Mouse (Mus musculus) common myeloid progenitor, adult 5-6 weeks (primary cell): ENCODE results near the gene Trim30c. TPM values are rescaled to one million over a fixed set of nuclear protein-coding genes. Genes with fewer than 3 reads are reported as not detected.
"Not testable (repeated sequence)": the region's sequence is repeated elsewhere in the genome, so short reads cannot be mapped to it uniquely, and the experiment has no call there.

Source experiments
- ATAC-seq: replicated peaks from 2 replicates; pipeline ENCODE4 v1.8.0; 2016; ENCODE audit warnings: low read depth, mild to moderate bottlenecking, moderate TSS enrichment, inconsistent platforms; ENCODE audit not compliant: poor library complexity, severe bottlenecking
- total RNA-seq: library from RNA; stranded (forward); fragments of 200-1000, 187-1606 nt; gene quantifications from 2 replicates; pipeline ENCODE4 v1.2.3, GENCODE M21; 2017

Trim30c gene
- 0.27 and 1.5 TPM in 2 replicates for total RNA-seq

DNA sequence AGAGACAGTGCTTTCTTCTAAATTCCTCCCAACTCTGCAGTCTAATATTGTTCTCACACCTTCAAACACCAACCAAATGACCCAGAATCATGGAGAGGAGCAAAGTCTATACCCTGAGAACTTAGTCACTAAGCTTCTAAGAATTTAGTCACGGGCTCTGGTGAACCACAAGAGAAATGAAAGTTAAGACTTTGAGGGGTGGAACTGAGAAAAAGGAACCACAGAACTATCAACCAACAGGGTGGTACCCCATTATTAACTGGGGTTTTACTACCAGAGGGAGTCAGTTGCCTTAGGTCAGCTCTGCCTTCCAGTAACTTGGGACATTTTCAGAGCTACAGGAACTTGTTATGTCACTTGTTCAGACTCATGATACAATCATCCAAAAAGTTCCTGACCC lies at the start of gene Trim30c:
Trim30c (minus strand) TSS at position 140 of the 400 bp plus-strand sequence.
- peak; percentile 72 for ATAC-seq

DNA sequence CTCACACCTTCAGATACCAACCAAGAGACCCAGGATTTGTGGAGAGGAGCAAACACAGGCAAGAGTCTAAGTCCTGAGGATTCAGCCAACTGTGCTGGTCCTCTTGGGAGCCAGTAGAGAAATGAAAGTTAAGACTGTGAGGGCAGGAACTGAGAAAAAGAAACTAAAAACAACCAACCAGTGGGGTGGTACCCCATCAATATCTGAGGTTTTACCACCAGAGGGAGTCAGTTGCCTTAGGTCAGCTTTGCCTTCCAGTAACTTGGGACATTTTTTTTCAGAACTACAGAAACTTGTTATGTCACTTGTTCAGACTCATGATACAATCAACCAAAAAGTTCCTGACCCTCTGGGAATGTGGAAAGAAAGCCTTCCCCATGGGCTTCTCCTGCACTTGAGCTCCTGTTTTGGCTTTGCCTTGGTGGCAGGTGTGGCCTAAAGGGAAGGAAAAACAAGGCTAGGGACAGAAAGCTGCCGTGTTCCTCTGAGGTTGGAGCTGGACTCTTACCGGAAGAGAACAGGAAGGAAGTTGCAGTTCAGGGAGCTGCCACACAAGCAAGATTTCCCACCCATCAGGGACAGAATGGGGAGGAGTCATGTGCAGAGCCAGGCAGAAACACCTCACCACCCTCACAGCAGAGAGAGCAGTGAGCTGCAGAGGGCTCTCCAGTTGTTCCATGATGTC lies 45.5 kb upstream of the Trim30c start:
- peak; percentile 93 for ATAC-seq

DNA sequence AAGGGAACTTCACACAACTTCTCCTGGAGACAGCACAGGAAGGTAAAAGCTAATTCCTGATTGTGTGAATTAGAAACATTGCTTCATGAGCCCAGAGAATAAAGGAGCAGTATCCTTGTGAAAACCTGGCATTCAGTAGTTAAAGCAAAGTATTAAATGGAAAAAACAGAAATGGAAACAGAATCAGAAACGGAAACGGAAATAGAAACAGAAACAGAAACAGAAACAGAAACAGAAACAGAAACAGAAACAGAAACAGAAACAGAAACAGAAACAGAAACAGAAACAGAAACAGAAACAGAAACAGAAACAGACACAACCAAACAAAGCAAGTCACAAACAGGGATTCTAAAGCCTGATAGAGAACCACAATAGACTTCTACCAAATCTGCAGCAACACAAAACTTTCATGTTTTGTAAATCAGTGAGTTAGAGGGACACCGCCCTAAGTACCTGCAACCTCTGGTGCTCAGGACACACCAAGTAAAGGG lies 3.9 kb upstream of the Trim30c start:
- no peak for ATAC-seq

DNA sequence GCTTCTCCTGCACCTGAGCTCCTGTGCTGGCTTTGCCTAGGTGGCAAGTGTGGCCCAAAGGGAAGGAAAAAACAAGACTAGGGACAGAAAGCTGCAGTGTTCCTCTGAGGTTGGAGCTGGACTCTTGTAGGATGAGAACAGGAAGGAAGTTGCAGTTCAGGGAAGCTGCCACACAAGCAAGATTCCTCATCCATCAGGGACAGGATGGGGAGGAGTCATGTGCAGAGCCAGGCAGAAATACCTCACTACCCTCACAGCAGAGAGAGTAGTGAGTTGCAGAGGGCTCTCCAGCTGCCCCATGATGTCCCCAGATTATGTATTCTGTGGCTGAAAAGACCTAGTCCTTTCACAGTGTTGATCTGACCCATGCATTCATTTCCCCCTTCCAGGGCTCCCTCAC lies 503 bp upstream of the Trim30c start:
- peak; percentile 58 for ATAC-seq

DNA sequence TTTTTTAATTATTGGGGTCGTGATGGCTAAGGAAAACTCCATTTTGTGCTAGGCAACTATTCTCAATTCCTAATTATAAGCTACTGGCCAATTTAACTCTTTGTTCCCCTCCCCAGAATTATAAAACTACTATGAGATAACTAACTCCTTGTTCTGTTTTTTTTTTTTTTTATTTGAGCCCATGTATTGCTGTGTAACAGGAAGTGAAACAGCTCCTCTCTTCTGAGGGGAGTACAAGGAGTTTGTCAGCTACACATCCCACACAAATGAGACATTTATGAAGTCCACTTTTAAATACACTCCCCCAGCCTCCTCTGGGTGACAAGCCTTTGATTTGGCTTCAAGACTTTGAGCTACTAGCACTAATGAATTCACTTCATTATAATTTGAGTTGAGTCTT lies 2.1 kb downstream of the Trim30c start:
- ATAC-seq, result peak; percentile 64; the same call in 1 of the 2 replicates

DNA sequence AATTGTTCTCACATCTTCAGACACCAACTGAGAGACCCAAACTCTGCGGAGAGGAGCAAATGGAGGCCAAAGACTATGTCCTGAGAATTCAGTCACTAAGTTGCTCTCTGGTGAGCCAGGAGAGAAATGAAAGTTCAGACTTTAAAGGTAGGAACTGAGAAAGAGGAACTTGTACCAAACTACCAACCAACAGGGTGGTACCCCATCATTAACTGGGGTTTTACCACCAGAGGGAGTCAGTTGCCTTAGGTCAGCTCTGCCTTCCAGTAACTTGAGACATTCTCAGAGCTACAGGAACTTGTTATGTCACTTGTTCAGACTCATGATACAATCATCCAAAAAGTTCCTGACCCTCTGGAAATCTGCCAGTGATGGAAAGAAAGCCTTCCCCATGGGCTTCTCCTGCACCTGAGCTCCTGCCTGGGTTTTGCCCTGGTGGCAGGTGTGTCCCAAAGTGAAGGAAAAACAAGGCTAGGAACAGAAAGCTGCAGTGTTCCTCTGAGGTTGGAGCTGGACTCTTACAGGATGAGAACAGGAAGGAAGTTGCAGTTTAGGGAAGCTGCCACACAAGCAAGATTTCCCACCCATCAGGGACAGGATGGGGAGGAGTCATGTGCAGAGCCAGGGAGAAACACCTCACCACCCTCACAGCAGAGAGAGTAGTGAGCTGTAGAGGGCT lies 30.8 kb downstream of the Trim30c start, which contains the start of gene Trim30b:
Trim30b (minus strand) TSS at position 149 of the 679 bp plus-strand sequence.
- peak; percentile 98 for ATAC-seq

DNA sequence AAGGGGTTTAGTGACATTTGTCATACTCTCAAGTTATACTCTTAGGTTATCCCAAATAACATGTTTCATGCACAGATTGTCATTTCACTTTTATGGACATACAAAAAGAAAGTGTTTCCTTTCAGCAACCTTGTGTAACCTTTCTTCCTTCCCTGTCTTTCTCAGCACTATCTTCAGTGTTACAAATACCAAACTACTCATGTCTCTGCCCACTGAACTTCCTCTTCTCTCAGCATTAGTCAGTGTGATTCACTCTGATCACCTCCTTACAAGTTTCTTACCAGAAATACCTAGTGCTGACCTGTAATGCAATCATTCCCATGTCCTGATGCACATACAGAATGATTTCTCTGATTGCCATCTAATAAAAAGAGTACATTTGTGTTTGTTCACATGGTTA lies 34.3 kb downstream of the Trim30c start:
- ATAC-seq, result no peak

DNA sequence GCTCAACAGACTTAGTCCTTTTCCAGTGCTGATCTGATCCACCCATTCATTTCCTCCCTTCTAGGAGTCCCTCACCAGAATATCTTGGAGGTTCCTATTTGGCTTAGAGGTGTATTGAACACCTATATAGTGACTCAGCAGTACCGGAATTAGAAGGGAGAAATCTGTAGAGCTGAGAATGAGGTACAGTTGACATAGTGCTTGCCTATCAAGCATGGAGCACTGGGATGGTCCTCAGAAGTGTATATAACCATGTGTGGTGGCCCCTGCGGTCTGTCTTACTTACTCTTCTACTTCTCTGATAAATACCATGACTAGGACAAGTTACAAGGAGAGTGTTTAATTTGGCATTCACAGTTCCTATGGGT lies 47.1 kb downstream of the Trim30c start:
- ATAC-seq, result no peak

DNA sequence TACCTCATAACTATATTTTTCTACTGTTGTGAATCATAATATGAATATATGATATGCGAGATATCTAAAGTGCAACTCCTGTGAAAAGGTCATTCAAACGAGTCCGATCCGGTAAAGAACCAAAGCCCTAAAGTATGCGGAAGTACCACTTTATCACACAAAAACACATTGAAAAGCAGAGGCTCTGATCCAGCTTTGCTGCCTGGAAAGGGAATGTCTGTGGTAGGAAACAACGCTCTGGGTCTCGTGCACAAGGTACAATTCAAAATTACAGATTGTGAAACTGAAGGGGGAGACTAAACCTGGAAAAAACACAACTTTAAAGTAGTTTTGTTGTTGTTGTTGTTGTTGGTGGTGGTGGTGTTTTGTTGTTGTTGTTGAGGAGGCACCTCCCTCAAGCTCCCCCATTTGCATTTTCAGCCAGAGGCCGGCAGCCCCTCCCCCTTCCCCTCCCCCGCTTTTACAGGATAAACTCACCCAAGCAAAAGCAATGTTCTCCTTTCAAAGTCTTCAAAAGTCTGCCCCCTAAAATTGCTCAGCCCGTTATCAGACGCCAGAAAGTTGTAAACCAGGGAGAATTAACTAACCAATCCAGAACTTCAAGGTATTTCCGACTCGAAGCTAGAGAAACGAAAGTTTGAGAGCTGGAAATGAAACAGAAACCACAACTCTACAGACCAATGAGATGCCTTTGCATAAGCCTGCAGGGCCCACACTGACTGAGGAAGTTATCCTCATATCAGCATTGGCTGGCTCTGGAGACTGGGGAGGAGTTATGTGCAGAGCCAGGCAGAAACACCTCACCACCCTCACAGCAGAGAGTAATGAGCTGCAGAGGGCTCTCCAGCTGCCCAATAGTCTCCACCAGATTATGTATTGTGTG lies 47.7 kb downstream of the Trim30c start, which contains the start of gene Trim12c:
Trim12c (minus strand) TSS at position 646 of the 883 bp plus-strand sequence.
- ATAC-seq, result peak; percentile 97

DNA sequence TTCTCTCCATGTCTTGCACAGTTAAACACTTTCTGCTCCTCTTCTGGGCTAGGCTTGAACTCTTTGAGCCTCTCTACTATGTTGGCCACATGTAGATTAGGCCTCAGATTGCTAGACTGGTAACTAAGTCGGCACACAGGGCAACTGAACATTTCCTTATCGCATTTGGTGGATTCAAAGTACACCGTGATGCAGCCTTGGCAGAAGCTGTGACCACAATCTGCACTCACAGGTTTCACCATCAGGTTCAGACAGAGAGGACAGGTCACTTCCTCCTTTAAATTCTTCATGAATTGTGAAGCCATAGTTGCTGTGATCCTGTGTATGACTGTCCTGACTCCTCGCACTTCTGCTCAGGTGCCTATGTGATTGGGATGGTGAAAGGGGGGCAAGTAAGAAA lies 52.6 kb downstream of the Trim30c start:
- peak; percentile 38; the same call in 1 of the 2 replicates for ATAC-seq

DNA sequence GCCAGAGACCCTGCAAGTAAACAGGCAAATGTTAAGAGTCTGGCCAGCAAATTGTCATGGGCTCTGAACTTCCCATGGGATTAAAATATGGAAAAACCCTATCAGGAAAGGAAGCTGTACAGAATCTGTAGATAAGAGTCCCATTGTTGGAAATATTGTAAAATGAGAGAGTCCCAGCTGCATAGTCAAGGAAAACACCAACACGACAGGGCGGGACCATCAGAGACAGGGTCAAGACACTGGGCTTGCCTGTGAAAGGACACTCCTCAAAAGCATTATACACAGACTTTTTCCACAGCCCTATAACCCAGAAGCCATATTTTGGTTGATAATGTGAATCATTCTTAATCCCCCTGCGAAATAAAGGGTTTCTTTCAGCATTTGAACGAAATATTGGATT lies 59.9 kb downstream of the Trim30c start:
- ATAC-seq, result not testable (repeated sequence)

DNA sequence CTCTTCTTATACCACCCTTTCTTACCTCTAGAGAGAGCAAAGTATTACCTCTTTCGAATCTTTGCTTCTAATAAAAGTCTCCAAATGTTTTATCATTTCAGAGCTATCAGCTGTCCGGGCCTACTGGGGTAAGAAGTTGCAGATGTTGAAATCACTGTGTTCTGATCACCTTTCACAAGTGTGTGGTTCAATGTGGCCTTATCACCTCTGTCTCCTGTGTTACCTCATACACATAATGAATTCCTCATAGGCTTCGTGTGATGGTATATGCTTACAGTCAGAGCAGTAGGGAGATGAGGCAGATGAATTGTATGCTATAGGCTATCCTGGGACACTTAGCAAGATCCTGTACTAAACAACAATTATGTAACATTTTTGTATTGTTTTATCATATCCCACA lies 65.1 kb downstream of the Trim30c start:
- not testable (repeated sequence) for ATAC-seq

Other genes starting within 250 kb of the Trim30c start
- gene Olfm5, start 236.0 kb downstream of the Trim30c start, total RNA-seq, result not detected in 2 replicates
- not detected in 2 replicates for gene Olfr648, start 217.4 kb downstream of the Trim30c start, total RNA-seq
- not detected in 2 replicates for gene Olfr649, start 204.9 kb downstream of the Trim30c start, total RNA-seq
- 3.0 and 3.2 TPM in 2 replicates for gene Trim6, start 182.0 kb downstream of the Trim30c start, total RNA-seq
- gene Trim34a, start 156.4 kb downstream of the Trim30c start, total RNA-seq, result 23.9 and 26.9 TPM in 2 replicates
- gene Trim5, start 112.7 kb downstream of the Trim30c start, total RNA-seq, result 6.3 and 8.4 TPM in 2 replicates
- 62.4 and 67.9 TPM in 2 replicates for gene Trim12a, start 85.4 kb downstream of the Trim30c start, total RNA-seq
- 0.58 and 3.4 TPM in 2 replicates for gene Trim34b, start 71.4 kb downstream of the Trim30c start, total RNA-seq
- 25.4 and 31.8 TPM in 2 replicates for gene Trim12c, start 47.5 kb downstream of the Trim30c start, total RNA-seq
- gene Trim30b, start 31.0 kb downstream of the Trim30c start, total RNA-seq, result 0.53 and 1.6 TPM in 2 replicates
- 35.5 and 36.2 TPM in 2 replicates for gene Trim30a, start 64.4 kb upstream of the Trim30c start, total RNA-seq
- 12.2 and 12.4 TPM in 2 replicates for gene Trim30d, start 107.0 kb upstream of the Trim30c start, total RNA-seq
- not detected in 2 replicates for gene Olfr651, start 149.3 kb upstream of the Trim30c start, total RNA-seq
- not detected in 2 replicates for gene Olfr652, start 160.1 kb upstream of the Trim30c start, total RNA-seq
- gene Olfr653, start 176.5 kb upstream of the Trim30c start, total RNA-seq, result not detected in 2 replicates
- gene Olfr654, start 186.2 kb upstream of the Trim30c start, total RNA-seq, result not detected in 2 replicates
- gene Olfr655, start 200.9 kb upstream of the Trim30c start, total RNA-seq, result not detected in 2 replicates
- not detected in 2 replicates for gene Olfr656, start 213.1 kb upstream of the Trim30c start, total RNA-seq
- not detected in 2 replicates for gene Olfr657, start 224.0 kb upstream of the Trim30c start, total RNA-seq
- 0.18 and 0.39 TPM in 2 replicates for gene Olfr658, start 246.5 kb upstream of the Trim30c start, total RNA-seq